Mouse (Mus musculus) cerebellum, adult 8-10 months (tissue): Measurements from ENCODE around the gene Sds.

Source experiments
- DNase-seq: peaks from one replicate; pipeline ENCODE4 v3.0.0; 2022

Gene Sds

DNA sequence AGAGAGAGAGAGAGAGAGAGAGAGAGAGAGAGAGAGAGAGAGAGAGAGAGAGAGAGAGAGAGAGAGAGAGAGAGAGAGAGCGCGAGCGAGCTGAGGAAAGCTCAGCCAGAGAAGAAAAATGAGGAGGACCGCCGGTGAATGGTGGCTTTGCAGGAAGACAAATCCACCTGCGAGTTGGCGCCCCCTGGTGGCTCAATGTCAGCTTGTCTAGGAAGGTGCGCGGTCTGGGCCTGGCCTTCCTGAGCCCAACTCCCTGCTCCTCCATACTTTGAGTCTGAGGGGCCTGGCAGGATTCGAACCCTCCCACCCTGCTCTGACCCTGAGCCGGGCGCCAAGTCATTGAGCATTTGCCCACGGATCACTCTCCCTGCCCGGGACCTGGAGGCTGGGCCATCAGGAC is 35.6 kb upstream of the Sds start:
- peak; percentile 94 for DNase-seq

- DNase-seq = no peak
Measured at GRCm38 (mm10) chr5:120447305-120447704, 29.0 kb upstream of the Sds start.

DNA sequence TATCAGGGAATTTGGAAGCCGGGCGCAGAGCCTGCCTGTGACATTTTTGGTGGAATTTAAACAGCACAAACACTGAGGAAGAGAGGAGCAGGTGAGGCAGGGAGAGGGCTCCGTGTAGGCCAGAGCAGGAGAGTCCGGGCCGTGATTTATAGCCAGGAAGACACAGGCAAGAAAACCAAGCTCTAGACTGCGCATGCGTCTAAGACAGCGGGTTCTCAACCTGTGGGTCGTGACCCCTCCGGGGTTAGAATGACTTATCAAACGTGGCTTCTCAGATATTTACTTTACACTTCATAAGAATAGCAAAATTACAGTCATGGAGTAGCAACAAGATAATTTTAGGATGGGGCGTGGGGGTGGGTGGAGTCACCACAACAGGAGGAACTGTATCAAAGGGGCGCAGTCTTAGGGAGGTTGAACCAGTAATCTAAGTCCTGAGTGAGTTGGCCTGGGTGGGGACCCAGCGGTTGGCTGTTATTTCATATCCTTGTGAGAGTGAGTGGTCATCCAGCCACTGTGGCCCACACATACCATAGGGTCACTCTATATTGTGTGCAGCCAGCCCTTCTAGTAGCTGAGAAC is 21.5 kb upstream of the Sds start:
- DNase-seq = no peak

DNA sequence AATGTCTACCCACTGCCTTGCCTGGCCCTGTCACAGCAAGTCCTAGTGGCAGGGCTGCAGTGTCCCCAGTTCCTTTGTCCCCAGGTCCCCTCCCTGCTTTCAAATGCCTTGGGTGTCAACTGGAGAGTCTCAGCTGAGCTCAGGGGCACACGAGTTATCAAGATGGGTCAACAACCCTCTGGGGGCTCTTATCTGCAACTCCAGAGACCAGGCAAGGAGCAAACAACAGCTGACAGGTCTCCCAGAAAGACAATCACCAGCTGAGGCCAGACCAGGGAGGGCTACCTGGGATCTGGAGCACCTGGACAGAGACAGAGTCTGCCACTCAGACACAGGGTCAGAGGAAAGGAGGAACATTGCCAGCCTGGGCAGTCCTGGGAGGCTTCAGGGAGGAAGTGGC is 20.1 kb upstream of the Sds start:
- no peak for DNase-seq

GRCm38 (mm10) chr5:120456841-120457554 is 19.3 kb upstream of the Sds start:
- no peak for DNase-seq

GRCm38 (mm10) chr5:120457628-120458027 is 18.7 kb upstream of the Sds start:
- DNase-seq = peak; percentile 62

DNA sequence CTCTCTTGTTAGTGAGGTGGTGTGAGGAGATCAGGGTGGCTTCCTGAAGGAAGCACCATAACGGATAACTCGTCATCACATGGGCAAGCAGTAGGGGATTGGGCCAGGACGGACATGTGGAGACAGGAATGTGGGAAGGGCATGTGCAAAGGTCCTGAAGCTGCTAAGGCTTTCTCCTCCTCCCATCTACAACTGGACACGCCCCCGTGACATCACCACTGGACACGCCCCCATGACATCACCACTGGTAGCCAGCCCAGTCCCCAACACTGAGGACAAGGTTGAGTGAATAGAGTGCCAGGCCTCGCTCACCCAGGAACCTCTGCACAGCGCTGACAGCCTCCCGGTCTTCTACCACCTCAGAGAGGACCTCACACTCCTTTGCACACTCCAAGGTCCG is 17.2 kb upstream of the Sds start:
- DNase-seq = no peak

GRCm38 (mm10) chr5:120461902-120462301 is 14.4 kb upstream of the Sds start:
- DNase-seq = no peak

DNA sequence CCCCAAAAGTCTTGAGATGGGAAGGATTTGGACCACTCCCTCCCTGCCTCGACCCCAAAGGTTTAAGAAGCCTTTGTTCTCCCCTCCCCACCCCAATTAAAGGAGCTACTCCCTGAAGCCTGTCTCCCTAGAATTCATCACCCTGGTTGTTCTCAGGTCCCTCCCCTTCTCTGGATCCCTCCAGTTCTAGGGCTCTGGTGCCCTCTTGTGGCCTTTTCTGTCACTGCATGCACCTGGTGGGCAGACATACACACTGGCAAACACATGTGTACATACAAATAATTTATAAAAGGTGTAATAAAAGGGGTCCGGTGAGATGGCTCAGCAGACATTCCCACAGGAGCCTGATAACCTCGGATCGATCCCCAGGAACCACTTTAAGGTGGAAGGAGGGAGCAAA is 12.0 kb upstream of the Sds start:
- DNase-seq = no peak

GRCm38 (mm10) chr5:120465062-120465461 is 11.3 kb upstream of the Sds start:
- no peak for DNase-seq

DNA sequence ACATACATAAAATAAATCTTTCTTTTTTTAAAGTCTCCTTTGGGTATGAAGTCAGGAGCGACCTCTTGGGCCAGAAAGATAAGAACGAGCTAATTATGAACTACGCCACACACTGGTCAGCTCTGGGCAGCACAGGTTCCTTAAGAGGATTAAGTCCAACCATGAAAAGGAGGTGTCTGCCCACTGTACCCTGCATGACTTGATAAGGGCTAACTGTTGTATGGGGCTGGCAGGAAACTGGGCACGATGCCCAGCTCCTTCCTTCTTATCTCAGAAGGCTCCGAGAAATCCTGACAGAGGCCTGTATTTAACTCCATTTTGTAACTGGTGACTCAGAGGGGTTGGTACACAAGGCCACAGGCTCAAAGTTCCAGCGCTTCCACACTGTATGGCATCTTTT is 10.5 kb upstream of the Sds start:
- no peak for DNase-seq

DNA sequence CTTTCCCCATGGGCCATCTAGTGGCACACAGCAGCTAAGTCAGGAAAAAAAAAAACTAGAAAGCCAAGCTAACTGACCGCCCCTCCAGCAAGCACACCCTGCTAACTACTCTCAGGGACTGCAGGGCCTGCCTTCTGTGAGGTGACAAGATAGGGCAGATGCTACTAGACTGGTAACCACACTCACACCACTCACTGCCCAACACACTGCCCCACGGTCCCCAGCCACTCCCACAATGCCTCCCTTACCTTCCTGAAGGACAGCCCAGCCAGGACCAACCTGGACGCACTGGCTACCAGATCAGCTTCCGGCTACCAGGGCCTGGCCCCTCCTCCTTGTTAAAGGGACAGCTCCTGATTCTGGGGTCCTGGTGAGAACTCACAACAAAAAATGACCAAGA is 9.3 kb upstream of the Sds start:
- DNase-seq = no peak

GRCm38 (mm10) chr5:120468336-120468735 is 8.0 kb upstream of the Sds start:
- no peak for DNase-seq

GRCm38 (mm10) chr5:120468830-120469229 is 7.5 kb upstream of the Sds start:
- no peak for DNase-seq

DNA sequence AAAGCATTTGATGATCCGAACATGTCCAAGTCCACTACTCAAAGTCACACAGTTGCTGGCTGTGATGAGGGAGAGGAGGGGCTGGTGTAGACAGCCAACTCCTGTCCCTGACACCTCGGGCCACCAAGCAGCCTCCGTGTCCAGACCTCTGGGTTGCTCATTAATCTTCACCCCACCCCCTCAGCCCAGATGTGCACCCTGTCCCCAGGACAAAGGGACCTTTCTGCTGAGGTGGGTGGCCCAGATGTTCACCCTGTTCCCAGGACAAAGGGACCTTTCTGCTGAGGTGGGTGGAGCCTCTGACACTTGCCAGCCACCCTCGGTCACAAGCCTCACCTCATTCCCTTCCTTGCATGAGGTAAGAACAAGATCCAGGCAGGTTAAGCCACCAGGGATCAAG is 4.8 kb upstream of the Sds start:
- no peak for DNase-seq

DNA sequence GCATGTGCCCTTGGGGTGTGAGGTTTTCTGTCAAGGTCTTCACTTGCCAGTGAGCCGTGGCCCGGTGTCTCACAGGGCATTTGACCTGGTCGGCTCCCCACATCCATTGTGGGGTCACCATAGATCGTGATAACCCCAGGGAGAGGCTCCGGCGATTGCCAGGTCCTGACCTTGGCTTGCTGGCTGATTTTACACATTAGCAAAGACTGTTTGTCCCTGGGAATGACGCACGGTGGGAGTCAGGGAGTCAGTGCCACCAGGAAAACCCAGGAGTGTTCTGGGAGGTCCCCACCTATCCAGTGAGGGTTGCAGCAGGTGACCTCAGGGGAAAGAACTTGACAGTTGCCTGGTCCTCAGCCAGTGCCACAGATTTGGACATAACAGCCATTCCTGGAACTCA is 3.6 kb upstream of the Sds start, which contains the start of gene Sdsl:
Sdsl (minus strand) TSS at position 41 of the 400 bp plus-strand sequence.
- no peak for DNase-seq

DNA sequence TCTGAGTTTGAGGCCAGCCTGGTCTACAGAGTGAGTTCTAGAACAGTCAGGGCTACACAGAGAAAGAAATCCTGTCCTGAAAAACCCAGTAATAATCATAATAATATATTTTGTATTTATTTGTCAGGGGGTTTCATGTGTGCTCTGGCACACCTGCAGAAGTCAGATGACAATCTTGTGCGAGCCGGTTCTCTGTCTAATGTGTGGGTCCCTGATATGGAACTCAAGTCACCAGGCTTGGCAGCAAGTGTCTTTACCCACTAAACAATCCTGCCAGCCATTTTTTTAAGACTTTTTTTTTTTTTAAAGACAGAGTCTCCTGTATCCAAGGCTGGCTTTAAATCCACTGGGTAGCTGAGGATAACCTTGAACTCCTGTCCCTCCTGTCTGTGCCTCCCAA is 3.0 kb upstream of the Sds start:
- DNase-seq = no peak

- no peak for DNase-seq
Measured at GRCm38 (mm10) chr5:120475861-120476260, 465 bp upstream of the Sds start.

DNA sequence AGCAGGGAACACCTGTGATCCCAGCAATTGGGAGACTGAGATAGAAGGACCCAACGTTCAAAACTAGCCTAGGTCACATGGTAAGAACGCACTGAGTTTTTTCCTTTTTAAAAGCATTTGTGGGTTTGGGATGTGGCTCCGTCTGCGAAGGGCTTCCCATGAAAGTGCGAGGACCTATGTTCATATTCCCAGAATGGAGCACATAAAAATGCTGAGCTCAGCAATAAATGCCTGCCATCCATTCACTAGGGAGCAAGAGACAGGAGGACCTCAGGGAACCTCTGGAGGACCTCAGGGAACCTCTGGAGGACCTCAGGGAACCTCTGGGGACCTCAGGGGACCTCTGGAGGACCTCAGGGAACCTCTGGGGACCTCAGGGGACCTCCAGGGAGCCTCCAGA is 1.7 kb downstream of the Sds start:
- DNase-seq = no peak

GRCm38 (mm10) chr5:120479538-120479937 is 3.2 kb downstream of the Sds start:
- DNase-seq = no peak

DNA sequence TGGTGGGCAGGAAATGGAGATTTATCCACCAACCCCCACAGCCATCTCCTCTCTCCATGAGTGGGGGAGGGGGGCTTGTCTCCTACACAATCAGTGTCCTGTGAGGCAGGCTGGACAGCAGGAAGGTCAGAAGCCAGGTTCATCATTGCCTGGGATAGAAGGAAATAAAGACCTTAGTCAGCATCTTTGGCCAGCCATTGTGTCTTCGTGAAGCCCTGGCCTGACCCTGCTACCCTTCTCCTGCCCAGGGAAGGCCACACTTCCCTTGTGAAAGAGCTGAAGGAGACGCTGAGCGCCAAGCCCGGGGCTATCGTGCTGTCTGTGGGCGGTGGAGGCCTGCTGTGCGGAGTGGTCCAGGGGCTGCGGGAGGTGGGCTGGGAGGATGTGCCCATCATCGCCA is 4.9 kb downstream of the Sds start:
- DNase-seq = no peak

GRCm38 (mm10) chr5:120483399-120483798 is 7.1 kb downstream of the Sds start:
- no peak for DNase-seq

DNA sequence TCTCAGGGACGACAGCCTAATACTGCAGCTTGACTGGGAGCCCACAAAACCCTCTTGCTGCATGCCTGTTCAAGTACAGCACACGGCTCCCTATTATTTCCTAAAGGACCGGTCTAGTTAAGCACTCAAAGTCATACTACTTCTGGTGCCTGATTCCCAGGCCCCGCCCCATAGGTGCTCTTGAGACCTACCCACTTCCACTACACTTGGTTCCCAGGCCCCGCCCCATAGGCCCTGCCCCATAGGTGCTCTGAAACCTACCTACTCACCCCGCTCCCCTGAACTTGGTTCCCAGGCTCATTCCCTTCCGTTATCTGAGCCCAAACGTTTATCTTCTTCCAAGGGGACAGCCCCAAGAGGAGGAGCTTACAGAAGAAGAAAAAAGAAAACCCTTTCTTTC is 11.5 kb downstream of the Sds start:
- no peak for DNase-seq

DNA sequence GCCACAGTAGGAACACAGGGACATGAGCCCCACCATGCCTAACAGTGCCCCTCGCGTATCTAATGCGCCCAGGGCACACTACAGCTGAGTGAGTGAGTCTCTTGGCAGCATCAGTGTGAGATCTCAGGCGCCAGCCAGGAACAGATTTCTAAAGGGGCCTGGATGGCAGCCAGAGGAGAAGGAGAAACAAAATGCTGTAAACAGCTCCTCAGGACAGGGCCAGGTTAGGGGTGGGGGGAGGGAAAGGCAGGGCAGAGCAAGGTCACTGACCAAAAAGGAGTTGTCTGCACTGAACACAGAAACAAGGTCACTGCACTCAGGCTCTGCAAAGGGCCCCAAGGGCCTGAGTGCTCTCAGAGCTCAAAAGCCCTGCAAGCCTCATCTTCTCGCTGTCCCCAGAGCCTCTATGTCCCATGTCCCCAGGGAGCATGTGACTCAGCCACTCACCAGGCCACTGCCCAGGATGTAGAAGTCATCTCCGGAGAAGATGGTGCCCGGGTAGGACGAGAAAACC is 14.4 kb downstream of the Sds start:
- DNase-seq = no peak

DNA sequence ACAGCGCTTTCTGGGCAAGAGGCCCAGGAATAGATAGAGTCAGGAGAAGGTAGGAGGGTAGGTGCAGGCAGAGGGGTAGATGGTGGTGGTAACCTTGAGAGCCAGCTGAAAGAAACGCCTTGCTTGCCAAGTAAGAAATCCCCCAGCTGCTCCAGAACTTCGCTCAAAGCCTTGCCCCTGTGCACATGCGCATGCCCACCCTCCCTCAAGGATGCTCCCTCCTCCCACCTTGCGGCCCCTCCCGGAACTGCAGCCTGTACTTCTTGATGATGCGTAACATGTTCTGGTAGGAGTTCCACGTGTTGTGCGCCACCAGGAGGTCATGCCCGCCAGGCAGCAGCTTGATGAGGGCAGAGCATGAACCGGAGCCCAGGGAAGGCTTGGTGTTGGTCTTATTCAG is 16.1 kb downstream of the Sds start:
- no peak for DNase-seq
